Mouse (Mus musculus) CH12.LX (cell line): ENCODE data around the gene Vps72. TPM values are rescaled to one million over a fixed set of nuclear protein-coding genes. Genes with fewer than 3 reads are reported as not detected.

Experiments
- DNase-seq: peaks from one replicate; pipeline ENCODE4 v3.0.0-alpha.2; 2013; ENCODE audit errors: extremely low read depth
- H3K27ac ChIP-seq: 2 replicates; pipeline ENCODE4 v1.5.1; 2012; ENCODE audit warnings: low read depth, mild to moderate bottlenecking, control low read depth, moderate library complexity; ENCODE audit not compliant: insufficient read depth
- H3K27me3 ChIP-seq: replicated peaks from 2 replicates; pipeline ENCODE3; 2012; ENCODE audit warnings: inconsistent platforms
- H3K36me3 ChIP-seq, 2 experiments: replicated peaks in 1 of 2; 2 replicates each; pipeline versions ENCODE3 to v1.6.1; 2012; ENCODE audit warnings: inconsistent platforms in 1 of 2, low read length in 1 of 2, mild to moderate bottlenecking in 1 of 2, mixed read lengths in 1 of 2, moderate library complexity in 1 of 2; ENCODE audit not compliant: control insufficient read depth in 1 of 2, insufficient read depth in 1 of 2
- H3K4me1 ChIP-seq, 2 experiments: 2 replicates each; pipeline ENCODE4 v1.6.1; 2012; ENCODE audit warnings: inconsistent platforms in 1 of 2, moderate library complexity in 1 of 2; ENCODE audit not compliant: insufficient read depth in 2 of 2, control insufficient read depth in 1 of 2
- H3K4me2 ChIP-seq: 2 replicates; pipeline ENCODE4 v1.6.1; 2012; ENCODE audit warnings: low read depth, mild to moderate bottlenecking, control low read depth; ENCODE audit not compliant: poor library complexity, insufficient read depth, severe bottlenecking
- H3K4me3 ChIP-seq, 3 experiments: fragments of 150-350 bp in 1 of 3; sonication (generic) in 1 of 3; replicated peaks in 1 of 3; 2 replicates each; pipeline versions ENCODE3 to v1.5.1; 2011 to 2012; ENCODE audit warnings: low read depth in 2 of 3, low read length in 2 of 3, mild to moderate bottlenecking in 2 of 3, moderate library complexity in 2 of 3, control low read depth in 1 of 3, improper control_type of control experiment in 1 of 3, inconsistent platforms in 1 of 3, mixed read lengths in 1 of 3; ENCODE audit not compliant: poor library complexity in 1 of 3
- H3K79me2 ChIP-seq: replicated peaks from 2 replicates; pipeline ENCODE4 v1.6.1; 2012; ENCODE audit warnings: mild to moderate bottlenecking, moderate library complexity; ENCODE audit not compliant: control insufficient read depth, poor library complexity, insufficient read depth, severe bottlenecking; ENCODE audit errors: extremely low read depth
- H3K9ac ChIP-seq: 2 replicates; pipeline ENCODE4 v1.6.1; 2012; ENCODE audit warnings: low read depth, mild to moderate bottlenecking, control low read depth, moderate library complexity; ENCODE audit not compliant: insufficient read depth
- H3K9me3 ChIP-seq: replicated peaks from 2 replicates; pipeline ENCODE3; 2012; ENCODE audit warnings: low read length, inconsistent platforms, mixed read lengths
- BHLHE40 ChIP-seq: IDR thresholded peaks from 2 replicates; pipeline ENCODE4 v1.6.1; 2011; ENCODE audit warnings: mild to moderate bottlenecking, low read depth, low read length, improper control_type of control experiment
- CHD1 ChIP-seq: IDR thresholded peaks from 2 replicates; pipeline ENCODE4 v1.6.1; 2012; ENCODE audit warnings: low read depth, low read length, improper control_type of control experiment, inconsistent platforms
- CHD2 ChIP-seq: IDR thresholded peaks from 2 replicates; pipeline ENCODE4 v1.6.1; 2011; ENCODE audit warnings: low read length, improper control_type of control experiment
- CTCF ChIP-seq, 2 experiments: IDR thresholded peaks in 1 of 2; conservative IDR thresholded peaks in 1 of 2; 2 replicates each; pipeline ENCODE4 v1.5.1; 2011 to 2012; ENCODE audit warnings: low read depth in 2 of 2, low read length in 2 of 2, improper control_type of control experiment in 1 of 2, inconsistent platforms in 1 of 2, mild to moderate bottlenecking in 1 of 2, moderate library complexity in 1 of 2
- E2F4 ChIP-seq: IDR thresholded peaks from 2 replicates; pipeline ENCODE4 v1.6.1; 2011; ENCODE audit warnings: low read depth, low read length, improper control_type of control experiment; ENCODE audit not compliant: insufficient replicate concordance
- ELF1 ChIP-seq: IDR thresholded peaks from 2 replicates; pipeline ENCODE4 v1.6.1; 2014; ENCODE audit warnings: low read depth, mild to moderate bottlenecking, inconsistent platforms, low read length, improper control_type of control experiment
- EP300 ChIP-seq: IDR thresholded peaks from 2 replicates; pipeline ENCODE4 v1.6.1; 2011; ENCODE audit warnings: low read length, improper control_type of control experiment
- ETS1 ChIP-seq: conservative IDR thresholded peaks from 2 replicates; pipeline ENCODE4 v1.6.1; 2012; ENCODE audit warnings: low read depth, mild to moderate bottlenecking, inconsistent platforms, low read length, improper control_type of control experiment, moderate library complexity
- GABPA ChIP-seq: IDR thresholded peaks from 2 replicates; pipeline ENCODE4 v1.6.1; 2012; ENCODE audit warnings: low read depth, low read length, improper control_type of control experiment, inconsistent platforms; ENCODE audit not compliant: insufficient replicate concordance
- HCFC1 ChIP-seq: IDR thresholded peaks from 2 replicates; pipeline ENCODE4 v1.6.1; 2012; ENCODE audit warnings: low read depth, mild to moderate bottlenecking, inconsistent platforms, low read length, improper control_type of control experiment
- IRF4 ChIP-seq: IDR thresholded peaks from 2 replicates; pipeline ENCODE4 v1.6.1; 2014; ENCODE audit warnings: low read depth, mild to moderate bottlenecking, inconsistent platforms, low read length, improper control_type of control experiment
- JUN ChIP-seq: IDR thresholded peaks from 2 replicates; pipeline ENCODE4 v1.6.1; 2011; ENCODE audit warnings: low read depth, mild to moderate bottlenecking, low read length, improper control_type of control experiment, moderate library complexity; ENCODE audit not compliant: insufficient read depth
- JUND ChIP-seq: conservative IDR thresholded peaks from 2 replicates; pipeline ENCODE4 v1.6.1; 2011; ENCODE audit warnings: low read depth, low read length, improper control_type of control experiment
- KAT2A ChIP-seq: IDR thresholded peaks from 2 replicates; pipeline ENCODE4 v1.6.1; 2012; ENCODE audit warnings: low read length, improper control_type of control experiment, inconsistent platforms; ENCODE audit not compliant: insufficient replicate concordance
- MAFK ChIP-seq: IDR thresholded peaks from 2 replicates; pipeline ENCODE4 v1.6.1; 2011; ENCODE audit warnings: low read length, improper control_type of control experiment; ENCODE audit not compliant: insufficient replicate concordance
- MAX ChIP-seq: IDR thresholded peaks from 2 replicates; pipeline ENCODE4 v1.6.1; 2011; ENCODE audit warnings: low read length, improper control_type of control experiment
- MAZ ChIP-seq: IDR thresholded peaks from 2 replicates; pipeline ENCODE4 v1.6.1; 2012; ENCODE audit warnings: low read depth, mild to moderate bottlenecking, inconsistent platforms, low read length, improper control_type of control experiment, moderate library complexity
- MEF2A ChIP-seq: IDR thresholded peaks from 2 replicates; pipeline ENCODE4 v1.6.1; 2014; ENCODE audit warnings: low read depth, mild to moderate bottlenecking, inconsistent platforms, low read length, improper control_type of control experiment, borderline replicate concordance
- MXI1 ChIP-seq: IDR thresholded peaks from 2 replicates; pipeline ENCODE4 v1.6.1; 2011; ENCODE audit warnings: mild to moderate bottlenecking, low read depth, low read length, improper control_type of control experiment
- MYC ChIP-seq: IDR thresholded peaks from 2 replicates; pipeline ENCODE4 v1.6.1; 2011; ENCODE audit warnings: low read depth, mild to moderate bottlenecking, improper control_type of control experiment, low read length
- NELFE ChIP-seq: IDR thresholded peaks from 2 replicates; pipeline ENCODE4 v1.6.1; 2011; ENCODE audit warnings: low read depth, low read length, improper control_type of control experiment
- NRF1 ChIP-seq: IDR thresholded peaks from 2 replicates; pipeline ENCODE4 v1.6.1; 2014; ENCODE audit warnings: low read depth, mild to moderate bottlenecking, inconsistent platforms, low read length, improper control_type of control experiment, moderate library complexity
- PAX5 ChIP-seq: IDR thresholded peaks from 2 replicates; pipeline ENCODE4 v1.6.1; 2012; ENCODE audit warnings: low read length, inconsistent platforms, mixed read lengths
- POLR2A ChIP-seq: IDR thresholded peaks from 2 replicates; pipeline ENCODE4 v1.6.1; 2011; ENCODE audit warnings: low read depth, mild to moderate bottlenecking, improper control_type of control experiment, low read length
- POLR2AphosphoS2 ChIP-seq: IDR thresholded peaks from 2 replicates; pipeline ENCODE4 v1.6.1; 2011; ENCODE audit warnings: low read depth, low read length, improper control_type of control experiment
- RAD21 ChIP-seq: IDR thresholded peaks from 2 replicates; pipeline ENCODE4 v1.6.1; 2011; ENCODE audit warnings: low read depth, mild to moderate bottlenecking, low read length, improper control_type of control experiment, moderate library complexity
- RCOR1 ChIP-seq: conservative IDR thresholded peaks from 2 replicates; pipeline ENCODE4 v1.6.1; 2012; ENCODE audit warnings: low read depth, mild to moderate bottlenecking, inconsistent platforms, low read length, improper control_type of control experiment
- SIN3A ChIP-seq: IDR thresholded peaks from 2 replicates; pipeline ENCODE4 v1.6.1; 2012; ENCODE audit warnings: low read length, improper control_type of control experiment, inconsistent platforms
- SMC3 ChIP-seq: IDR thresholded peaks from 2 replicates; pipeline ENCODE4 v1.6.1; 2011; ENCODE audit warnings: low read depth, low read length, improper control_type of control experiment
- TBP ChIP-seq: conservative IDR thresholded peaks from 2 replicates; pipeline ENCODE4 v1.6.1; 2011; ENCODE audit warnings: low read depth, low read length, improper control_type of control experiment
- TCF12 ChIP-seq: IDR thresholded peaks from 2 replicates; pipeline ENCODE4 v1.6.1; 2014; ENCODE audit warnings: low read depth, mild to moderate bottlenecking, inconsistent platforms, low read length, improper control_type of control experiment
- UBTF ChIP-seq: IDR thresholded peaks from 2 replicates; pipeline ENCODE4 v1.6.1; 2012; ENCODE audit warnings: low read depth, mild to moderate bottlenecking, inconsistent platforms, low read length, improper control_type of control experiment, moderate library complexity
- USF1 ChIP-seq: IDR thresholded peaks from 2 replicates; pipeline ENCODE4 v1.6.1; 2014; ENCODE audit warnings: low read depth, mild to moderate bottlenecking, inconsistent platforms, low read length, improper control_type of control experiment
- USF2 ChIP-seq: conservative IDR thresholded peaks from 2 replicates; pipeline ENCODE4 v1.6.1; 2011; ENCODE audit warnings: low read depth, low read length, improper control_type of control experiment
- ZC3H11A ChIP-seq: IDR thresholded peaks from 2 replicates; pipeline ENCODE4 v1.6.1; 2012; ENCODE audit warnings: low read depth, mild to moderate bottlenecking, inconsistent platforms, low read length, improper control_type of control experiment
- ZKSCAN1 ChIP-seq: IDR thresholded peaks from 2 replicates; pipeline ENCODE4 v1.6.1; 2012; ENCODE audit warnings: low read depth, inconsistent platforms, low read length, improper control_type of control experiment, borderline replicate concordance
- ZMIZ1 ChIP-seq: IDR thresholded peaks from 2 replicates; pipeline ENCODE4 v1.6.1; 2012; ENCODE audit warnings: low read depth, mild to moderate bottlenecking, inconsistent platforms, low read length, improper control_type of control experiment
- ZNF384 ChIP-seq: IDR thresholded peaks from 2 replicates; pipeline ENCODE4 v1.6.1; 2012; ENCODE audit warnings: low read depth, low read length, improper control_type of control experiment, inconsistent platforms
- dilution Hi-C: fragments of 300-500 bp; cut with MboI; formaldehyde crosslinking; loops from 2 replicates; pipeline ENCODE4 v1.14.3; 2020; ENCODE audit warnings: low sequenced_read_pairs; ENCODE audit not compliant: extremely low pct_unique_long_range_greater_than_20kb, extremely low pct_ligation_motif_present
- in situ Hi-C: fragments of 300-500 bp; cut with MboI; formaldehyde crosslinking; loops from 3 replicates; pipeline ENCODE4 v1.14.3; 2019; ENCODE audit warnings: low sequenced_read_pairs, low pct_ligation_motif_present, low pct_unique_long_range_greater_than_20kb, mixed read lengths
- polyA plus RNA-seq: library from polyadenylated mRNA; unstranded; fragments of >175 nt; gene quantifications from 2 replicates; pipeline ENCODE4 v1.2.1, GENCODE M21; 2012; ENCODE audit warnings: low read depth; ENCODE audit not compliant: insufficient read length
- total RNA-seq, 2 experiments: library from RNA; depleted of rRNA; stranded (reverse); fragments of 300-350 nt in 1 of 2; fragments of >200 nt in 1 of 2; gene quantifications; 2 replicates each; pipeline ENCODE4 v1.2.3; 2012 to 2014

Vps72 gene
- total and polyA plus RNA-seq, 3 experiments: 33.5 to 54.4 (median 34.1) TPM

- Histone ChIP-seq H3K27ac (peak overlapping the region; percentile 65), H3K27me3 (no peaks in the 10 kb centered on the region), H3K9ac (peak overlapping the region; percentile 81), H3K4me2 (peak overlapping the region; percentile 97), H3K4me3 (peak overlapping the region; percentile 50 to 64 (median 54)), H3K79me2 (peaks cover 16% of the 10 kb centered on the region), H3K36me3 (peaks cover 22 to 37% of the 10 kb centered on the region in 2 experiments), H3K4me1 (peaks cover 18 to 37% of the 10 kb centered on the region in 2 experiments), H3K9me3 (peaks cover 3% of the 10 kb centered on the region)
- DNase-seq: peak; percentile 77
- dilution Hi-C loops: no loop called here
- no peak for TF ChIP-seq SMC3
- TF ChIP-seq JUND: no peak
- no peak for TF ChIP-seq PAX5
- TF ChIP-seq BHLHE40: peak; percentile 58; the same call in 1 of the 2 replicates
- peak; percentile 62 for TF ChIP-seq NELFE
- TF ChIP-seq USF1: no peak
- peak; percentile 56 for TF ChIP-seq POLR2A
- TF ChIP-seq CTCF (conservative IDR thresholded peaks at IDR 0.05 in 1 of 2, IDR thresholded peaks at IDR 0.05 in 1 of 2; ENCODE audit: low read depth in 2 of 2, low read length in 2 of 2): no peak
- TF ChIP-seq MAZ: peak; percentile 72; the same call in 1 of the 2 replicates
- TF ChIP-seq KAT2A: 0 out of 2 replicates have a peak, but pooled peaks have one; percentile 52
- peak; percentile 50 for TF ChIP-seq ETS1
- TF ChIP-seq CHD2: peak; percentile 29; the same call in 1 of the 2 replicates
- TF ChIP-seq E2F4: 0 out of 2 replicates have a peak, but pooled peaks have one; percentile 24
- no peak for TF ChIP-seq MAFK
- peak; percentile 77; the same call in 1 of the 2 replicates for TF ChIP-seq TBP
- 0 out of 2 replicates have a peak, but pooled peaks have one; percentile 49 for TF ChIP-seq MEF2A
- TF ChIP-seq CHD1: no peak; the same call in 1 of the 2 replicates
- TF ChIP-seq RAD21: no peak
- peak; percentile 84 for TF ChIP-seq SIN3A
- peak; percentile 34; the same call in 1 of the 2 replicates for TF ChIP-seq POLR2AphosphoS2
- peak; percentile 65 for TF ChIP-seq TCF12
- no peak; the same call in 1 of the 2 replicates for TF ChIP-seq MXI1
- TF ChIP-seq GABPA: no peak
- peak; percentile 83 for TF ChIP-seq MAX
- no peak for TF ChIP-seq USF2
- TF ChIP-seq ZC3H11A: no peak
- no peak for TF ChIP-seq RCOR1
- no peak for TF ChIP-seq JUN
- peak; percentile 93 for TF ChIP-seq MYC
- TF ChIP-seq ZMIZ1: peak; percentile 81; the same call in 1 of the 2 replicates
- TF ChIP-seq ELF1: peak; percentile 78
- TF ChIP-seq ZNF384: 0 out of 2 replicates have a peak, but pooled peaks have one; percentile 7
- 0 out of 2 replicates have a peak, but pooled peaks have one; percentile 22 for TF ChIP-seq NRF1
- TF ChIP-seq IRF4: peak; percentile 63
- TF ChIP-seq EP300: peak; percentile 50; the same call in 1 of the 2 replicates
- TF ChIP-seq ZKSCAN1: no peak
- TF ChIP-seq HCFC1: peak; percentile 64; the same call in 1 of the 2 replicates
- no peak for TF ChIP-seq UBTF
- TF ChIP-seq, all 38 proteins: peak for 22
- in situ Hi-C loops: no loop called here
Measured at GRCm38 (mm10) chr3:95135433-95136052, 24.7 kb downstream of the Vps72 start.
